Mouse (Mus musculus) midbrain, embryonic 10.5 days (tissue): ENCODE measurements around the gene Arl3. TPM values are rescaled to one million over a fixed set of nuclear protein-coding genes. Genes with fewer than 3 reads are reported as not detected.

Experiments
- DNase-seq: peaks from one replicate; pipeline ENCODE4 v3.0.0-alpha.2; 2017; ENCODE audit warnings: low spot score
- H3K27ac ChIP-seq: fragments of 300-500 bp; sonication (generic); replicated peaks from 2 replicates; pipeline ENCODE4 v1.5.1; 2016; ENCODE audit warnings: mild to moderate bottlenecking
- H3K27me3 ChIP-seq: fragments of 300-500 bp; sonication (generic); 2 replicates; pipeline ENCODE4 v1.6.1; 2016; ENCODE audit warnings: low read depth, mild to moderate bottlenecking; ENCODE audit not compliant: poor library complexity, severe bottlenecking
- H3K36me3 ChIP-seq: fragments of 300-500 bp; sonication (generic); 2 replicates; pipeline ENCODE4 v1.6.1; 2016; ENCODE audit warnings: mild to moderate bottlenecking, moderate library complexity
- H3K4me1 ChIP-seq: fragments of 300-500 bp; sonication (generic); 2 replicates; pipeline ENCODE4 v1.6.1; 2016
- H3K4me3 ChIP-seq: fragments of 300-500 bp; sonication (generic); 2 replicates; pipeline ENCODE4 v1.5.1; 2016; ENCODE audit warnings: mild to moderate bottlenecking, moderate library complexity
- H3K9me3 ChIP-seq: fragments of 300-500 bp; sonication (generic); replicated peaks from 2 replicates; pipeline ENCODE4 v1.6.1; 2016; ENCODE audit warnings: mild to moderate bottlenecking
- WGBS: fragments of 180-500 bp; shearing (Covaris S2); methylation state at CpG from one replicate; pipeline ENCODE4 v1.1.7; 2016; 5-methylcytosine and 5-hydroxymethylcytosine counted together
- polyA plus RNA-seq: library from polyadenylated mRNA; unstranded; fragments of >200 nt; fragmentation: Nextera tagmentation; extraction: Ambion mirVana; gene quantifications from 2 replicates; pipeline ENCODE4 v1.2.1, GENCODE M21; 2016

The Arl3 gene
- polyA plus RNA-seq, 1 experiment from 2014 or later, result 216 TPM

DNA sequence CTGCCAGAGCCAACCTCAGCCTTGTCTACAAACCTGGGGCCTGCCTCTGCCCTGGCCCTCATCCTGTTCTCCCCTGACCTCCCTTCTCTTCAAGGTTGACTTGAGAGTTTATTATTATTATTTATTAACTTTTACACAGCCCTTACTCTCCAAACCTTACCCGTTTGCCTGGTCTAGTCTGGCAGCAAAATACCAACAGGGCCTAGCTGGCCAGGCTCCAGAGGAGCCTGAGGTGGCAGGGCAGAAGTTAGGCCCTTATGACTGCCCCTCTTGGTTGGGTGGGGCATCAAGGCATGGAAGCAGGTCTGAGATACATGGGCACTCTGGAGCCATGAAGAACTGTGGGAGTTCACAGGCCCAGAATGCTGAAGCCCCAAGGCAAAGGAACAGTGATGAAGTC, 65.2 kb downstream of the Arl3 start:
- DNase-seq, result no peak
- no peaks in the 10 kb centered on the region for H3K9me3 ChIP-seq
- H3K27me3 ChIP-seq, result no peaks in the 10 kb centered on the region
- 89% methylated on average over 1 of the region's 1 CpGs for WGBS
- H3K4me3 ChIP-seq, result peak overlapping the region; percentile 91
- peak overlapping the region; percentile 99 for H3K27ac ChIP-seq
- peaks cover 87% of the 10 kb centered on the region for H3K36me3 ChIP-seq
- H3K4me1 ChIP-seq, result peaks cover 79% of the 10 kb centered on the region

GRCm38 (mm10) chr19:46507181-46507581, 65.8 kb downstream of the Arl3 start:
- peak; percentile 76 for DNase-seq
- no peaks in the 10 kb centered on the region for H3K9me3 ChIP-seq
- H3K27me3 ChIP-seq, result no peaks in the 10 kb centered on the region
- peak overlapping the region; percentile 99 for H3K27ac ChIP-seq
- peaks cover 81% of the 10 kb centered on the region for H3K36me3 ChIP-seq
- peaks cover 82% of the 10 kb centered on the region for H3K4me1 ChIP-seq
- H3K4me3 ChIP-seq, result peak overlapping the region; percentile 91
- WGBS, result 27% methylated on average over 8 of the region's 8 CpGs

DNA sequence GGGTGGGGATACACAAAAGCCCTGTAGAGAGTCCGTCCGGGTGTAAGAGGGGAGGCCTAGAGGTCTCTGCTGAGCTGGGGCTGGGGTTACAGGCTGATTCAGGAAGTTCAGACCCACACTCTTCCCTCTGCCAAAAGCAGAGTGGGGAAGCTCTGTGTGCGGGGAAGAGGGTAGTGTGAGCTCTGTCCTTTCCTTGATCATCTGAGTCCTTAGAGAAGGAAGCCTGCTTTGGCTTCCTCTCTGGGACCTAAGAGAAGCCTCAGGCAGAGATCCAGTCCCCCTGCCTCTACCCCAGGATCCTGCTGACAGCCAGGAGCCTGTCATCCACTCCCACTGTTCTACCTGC, 66.7 kb downstream of the Arl3 start:
- WGBS, result 57% methylated on average over 3 of the region's 3 CpGs
- Histone ChIP-seq H3K36me3 (peaks cover 72% of the 10 kb centered on the region), H3K9me3 (no peaks in the 10 kb centered on the region), H3K4me3 (peak overlapping the region; percentile 91), H3K27ac (peak overlapping the region; percentile 99), H3K4me1 (peaks cover 77% of the 10 kb centered on the region), H3K27me3 (no peaks in the 10 kb centered on the region)
- no peak for DNase-seq

DNA sequence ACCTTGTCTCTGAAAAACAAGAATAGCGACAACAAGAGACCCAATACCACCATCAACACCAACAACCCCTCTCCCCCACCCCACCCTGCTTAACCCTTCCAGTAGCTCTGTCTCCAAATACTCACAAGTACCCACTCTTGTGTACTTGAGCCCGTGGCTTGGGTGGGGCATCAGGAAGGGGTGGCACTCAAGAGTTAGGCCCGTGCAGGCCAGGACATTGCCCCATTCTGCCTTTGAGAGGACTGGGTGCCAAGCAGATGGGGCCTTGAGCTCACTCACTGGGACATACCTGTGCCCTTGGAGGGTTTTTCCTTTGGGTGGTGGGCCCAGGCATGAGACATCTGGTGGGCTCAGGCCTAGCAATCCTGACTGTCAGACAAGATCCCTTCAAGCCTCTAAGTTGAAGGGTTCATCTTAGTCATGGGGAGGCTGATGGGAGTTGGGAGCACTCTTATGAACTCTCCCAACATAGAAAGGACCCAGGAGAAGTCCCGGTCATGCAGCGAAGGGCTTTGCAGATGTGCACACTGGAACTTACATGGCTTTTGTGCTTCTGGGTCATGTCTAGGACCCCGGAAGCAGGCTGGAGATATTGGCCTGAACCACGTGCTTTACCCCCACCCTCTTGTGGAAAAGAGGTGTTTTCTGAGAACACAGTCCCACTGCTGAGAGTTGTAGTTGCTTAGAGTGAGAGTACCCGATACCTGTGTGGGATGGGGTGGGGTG, 67.2 kb downstream of the Arl3 start:
- H3K4me3 ChIP-seq, result peak overlapping the region; percentile 91

GRCm38 (mm10) chr19:46504822-46505417, 68.1 kb downstream of the Arl3 start:
- H3K36me3 ChIP-seq, result peaks cover 58% of the 10 kb centered on the region
- peak overlapping the region; percentile 91 for H3K4me3 ChIP-seq
- no peak for DNase-seq
- H3K4me1 ChIP-seq, result peaks cover 69% of the 10 kb centered on the region
- H3K27ac ChIP-seq, result peak overlapping the region; percentile 99
- H3K27me3 ChIP-seq, result no peaks in the 10 kb centered on the region
- no peaks in the 10 kb centered on the region for H3K9me3 ChIP-seq
- 68% methylated on average over 9 of the region's 9 CpGs for WGBS

More for the DNA sequence above, 67.2 kb downstream of the Arl3 start:
- Histone ChIP-seq H3K9me3 (no peaks in the 10 kb centered on the region), H3K4me1 (peaks cover 75% of the 10 kb centered on the region), H3K36me3 (peaks cover 67% of the 10 kb centered on the region), H3K27me3 (no peaks in the 10 kb centered on the region), H3K27ac (peak overlapping the region; percentile 99)
- WGBS, result 83% methylated on average over 8 of the region's 8 CpGs
- DNase-seq, result no peak

DNA sequence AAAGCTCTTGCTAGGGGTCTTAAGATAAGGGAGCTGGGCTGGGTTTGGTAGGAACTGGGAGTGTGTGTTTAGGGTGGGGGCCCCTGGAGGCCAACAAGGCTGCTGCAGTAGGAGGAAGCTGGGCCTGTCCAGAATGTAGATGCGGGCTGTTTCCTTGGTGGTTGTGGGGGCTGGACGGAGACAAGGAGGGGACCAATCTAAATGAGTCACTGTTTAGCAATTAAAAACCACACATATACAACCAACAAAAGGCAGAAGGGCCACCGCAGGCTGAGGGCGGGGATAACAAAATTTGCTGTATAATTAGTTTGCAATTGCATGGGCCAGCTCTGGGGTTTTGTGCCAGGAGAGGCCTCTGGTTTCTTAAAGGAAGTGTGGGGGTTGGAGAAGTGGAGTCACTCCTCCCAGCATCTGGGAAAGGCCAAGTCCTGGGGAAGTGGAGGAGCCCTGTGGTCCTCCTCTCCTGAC, 68.9 kb downstream of the Arl3 start:
- DNase-seq, result no peak
- 5% methylated on average over 4 of the region's 4 CpGs for WGBS

DNA sequence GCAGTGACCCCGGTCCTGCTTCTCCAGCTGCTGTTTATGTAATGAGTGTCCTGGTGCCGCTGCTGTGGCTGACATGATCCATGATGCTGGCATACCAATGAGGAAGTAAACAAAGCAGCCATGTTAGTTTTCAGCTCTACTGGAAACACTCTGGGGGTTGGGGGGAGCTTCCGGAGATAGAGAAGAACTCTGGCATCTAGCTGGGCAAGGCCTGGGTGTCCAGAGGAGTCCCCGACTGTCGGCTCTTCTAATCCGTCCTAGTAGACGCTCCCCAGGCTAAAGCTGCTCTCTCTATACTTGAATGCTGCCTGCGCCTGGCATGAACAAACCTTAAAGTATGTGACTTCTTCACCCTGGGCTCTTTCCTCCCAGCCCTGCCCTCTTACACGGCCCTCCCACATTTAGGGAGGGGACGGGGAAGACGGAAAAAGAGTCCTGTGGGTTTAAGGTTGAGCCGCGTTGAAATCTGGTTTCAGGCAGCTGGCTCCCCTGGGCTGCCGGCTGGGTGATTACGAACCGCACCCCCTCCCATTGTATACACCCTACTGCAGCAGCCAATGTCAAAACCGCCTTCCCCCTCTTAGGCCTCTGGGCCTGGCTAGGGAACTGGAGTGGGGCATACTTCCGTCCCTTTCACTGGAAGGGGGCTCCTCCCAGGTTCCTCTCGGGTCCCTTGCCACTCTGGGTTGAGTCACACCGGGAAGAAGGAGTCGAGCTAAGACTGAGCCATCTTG, 69.5 kb downstream of the Arl3 start:
- Histone ChIP-seq H3K27ac (peak overlapping the region; percentile 99), H3K27me3 (no peaks in the 10 kb centered on the region), H3K36me3 (peaks cover 44% of the 10 kb centered on the region), H3K4me1 (peaks cover 62% of the 10 kb centered on the region), H3K4me3 (peak overlapping the region; percentile 91), H3K9me3 (no peaks in the 10 kb centered on the region)
- under 1% methylated on average over 21 of the region's 21 CpGs for WGBS
- DNase-seq, result peak; percentile 60

More for the DNA sequence above, 68.9 kb downstream of the Arl3 start:
- Histone ChIP-seq H3K4me1 (peaks cover 64% of the 10 kb centered on the region), H3K9me3 (no peaks in the 10 kb centered on the region), H3K36me3 (peaks cover 50% of the 10 kb centered on the region), H3K27ac (peak overlapping the region; percentile 99), H3K4me3 (peak overlapping the region; percentile 91), H3K27me3 (no peaks in the 10 kb centered on the region)

DNA sequence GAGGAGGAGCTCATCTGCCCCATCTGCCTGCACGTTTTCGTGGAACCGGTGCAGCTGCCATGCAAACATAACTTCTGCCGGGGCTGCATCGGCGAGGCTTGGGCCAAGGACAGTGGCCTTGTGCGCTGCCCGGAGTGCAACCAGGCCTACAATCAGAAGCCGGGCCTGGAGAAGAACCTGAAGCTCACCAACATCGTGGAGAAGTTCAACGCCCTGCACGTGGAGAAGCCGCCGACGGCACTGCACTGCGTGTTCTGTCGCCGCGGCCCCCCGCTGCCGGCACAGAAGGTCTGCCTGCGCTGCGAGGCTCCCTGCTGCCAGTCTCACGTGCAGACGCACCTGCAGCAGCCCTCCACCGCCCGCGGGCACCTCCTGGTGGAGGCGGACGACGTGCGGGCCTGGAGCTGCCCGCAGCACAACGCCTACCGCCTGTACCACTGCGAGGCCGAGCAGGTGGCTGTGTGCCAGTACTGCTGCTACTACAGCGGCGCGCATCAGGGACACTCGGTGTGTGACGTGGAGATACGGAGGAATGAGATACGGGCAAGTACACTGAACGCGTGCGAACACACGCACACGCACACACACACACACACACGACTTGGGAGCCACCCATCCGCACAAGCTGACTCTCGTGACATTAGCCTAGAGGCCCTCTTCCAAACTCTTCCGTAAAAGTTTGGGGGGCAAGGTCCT, 70.4 kb downstream of the Arl3 start:
- under 1% methylated on average over 53 of the region's 53 CpGs for WGBS
- H3K27me3 ChIP-seq, result no peaks in the 10 kb centered on the region
- no peaks in the 10 kb centered on the region for H3K9me3 ChIP-seq
- H3K36me3 ChIP-seq, result peaks cover 35% of the 10 kb centered on the region
- peak overlapping the region; percentile 99 for H3K27ac ChIP-seq
- peak overlapping the region; percentile 91 for H3K4me3 ChIP-seq
- H3K4me1 ChIP-seq, result peaks cover 53% of the 10 kb centered on the region
- peak; percentile 70 for DNase-seq

DNA sequence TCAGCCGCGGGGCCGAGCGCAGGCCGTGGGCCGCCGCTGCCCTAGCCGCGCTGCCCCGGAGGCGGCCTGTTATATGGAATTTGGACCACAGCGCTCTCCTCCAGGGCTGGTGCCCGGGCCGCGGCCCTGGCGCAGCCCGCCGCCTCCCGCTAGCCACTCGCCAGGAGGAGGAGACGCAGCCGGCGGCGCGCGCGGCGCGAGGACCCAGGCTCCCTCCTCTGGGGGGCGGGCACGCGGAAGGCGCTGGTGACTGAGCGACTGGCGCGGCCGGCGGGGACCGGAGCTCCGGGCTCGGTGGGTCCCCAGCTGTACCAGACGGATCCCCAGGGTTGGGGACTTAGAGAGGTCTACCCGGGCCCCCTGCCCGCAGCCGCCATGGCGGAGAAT, 70.9 kb downstream of the Arl3 start:
- Histone ChIP-seq H3K27ac (peak overlapping the region; percentile 99), H3K4me1 (peaks cover 47% of the 10 kb centered on the region), H3K4me3 (peak overlapping the region; percentile 91), H3K9me3 (no peaks in the 10 kb centered on the region), H3K27me3 (no peaks in the 10 kb centered on the region), H3K36me3 (peaks cover 29% of the 10 kb centered on the region)
- under 1% methylated on average over 46 of the region's 46 CpGs for WGBS
- no peak for DNase-seq

GRCm38 (mm10) chr19:46501401-46502068, 71.5 kb downstream of the Arl3 start, which contains the start of gene Trim8:
TSS of gene Trim8 (plus strand) at chr19:46501702.
- peaks cover 42% of the 10 kb centered on the region for H3K4me1 ChIP-seq
- WGBS, result under 1% methylated on average over 60 of the region's 64 CpGs

GRCm38 (mm10) chr19:46500581-46501341, 72.2 kb downstream of the Arl3 start:
- Histone ChIP-seq H3K36me3 (peaks cover 16% of the 10 kb centered on the region), H3K27me3 (no peaks in the 10 kb centered on the region), H3K4me3 (peak overlapping the region; percentile 91), H3K27ac (peak overlapping the region; percentile 99), H3K9me3 (no peaks in the 10 kb centered on the region), H3K4me1 (peaks cover 34% of the 10 kb centered on the region)
- DNase-seq, result peak; percentile 60
- WGBS, result under 1% methylated on average over 50 of the region's 50 CpGs

More at GRCm38 (mm10) chr19:46501401-46502068, 71.5 kb downstream of the Arl3 start, which contains the start of gene Trim8:
- Histone ChIP-seq H3K27ac (peak within 1 kb of the TSS; percentile 99), H3K36me3 (peaks cover 24% of the 10 kb centered on the region), H3K9me3 (no peaks in the 10 kb centered on the region), H3K27me3 (no peaks in the 10 kb centered on the region), H3K4me3 (peak within 1 kb of the TSS; percentile 91)
- peak; percentile 91 for DNase-seq
